Mouse (Mus musculus): ENCODE measurements around the gene Map3k12. TPM values are rescaled to one million over a fixed set of nuclear protein-coding genes. Genes with fewer than 3 reads are reported as not detected.

The Map3k12 gene
- total and polyA plus RNA-seq, 2 experiments from 2014 or later, result 39.4 to 75.0 TPM

DNA sequence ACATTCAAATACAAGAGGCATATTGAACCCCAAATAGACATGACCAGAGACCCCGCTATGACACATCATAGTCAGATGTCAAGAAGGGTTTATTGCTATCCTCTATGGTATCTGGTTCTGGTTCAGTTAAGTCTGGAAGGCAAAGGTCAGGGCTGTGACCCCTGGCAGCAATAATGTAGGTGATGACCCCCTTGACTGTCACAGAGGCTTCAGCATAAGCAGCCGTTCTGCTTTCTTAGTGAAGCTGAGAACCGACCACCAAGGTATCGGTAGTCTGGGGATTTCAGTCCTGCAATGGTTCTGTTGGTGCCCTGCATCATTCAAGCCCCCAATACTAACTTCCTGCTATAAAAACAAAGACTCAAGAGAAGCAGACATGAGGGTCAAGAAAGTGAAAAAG is 14.7 kb upstream of the Map3k12 start:
- WGBS, result 94% methylated on average over 4 of the region's 4 CpGs
- H3K4me1 ChIP-seq (ENCODE audit: insufficient read depth), result no peaks in the 10 kb centered on the region
- H3K9ac ChIP-seq, result no peak overlapping the region
- DNase-seq (no peak), ATAC-seq (no peak)
- peak overlapping the region; percentile 54; the same call in 1 of the 2 replicates for H3K27ac ChIP-seq (ENCODE audit: low read depth, low read length)
- no peak overlapping the region for H3K4me2 ChIP-seq (ENCODE audit: low read depth)
- H3K36me3 ChIP-seq (ENCODE audit: insufficient read depth), result peaks cover 65% of the 10 kb centered on the region
- H3K27me3 ChIP-seq (ENCODE audit: insufficient read depth, low read length), result no peaks in the 10 kb centered on the region
- no peak for TF ChIP-seq CTCF (IDR thresholded peaks at IDR 0.05; ENCODE audit: low read depth)
- no peak overlapping the region for H3K4me3 ChIP-seq (ENCODE audit: low read depth, low read length)
- H3K9me3 ChIP-seq (ENCODE audit: low read length), result no peaks in the 10 kb centered on the region

DNA sequence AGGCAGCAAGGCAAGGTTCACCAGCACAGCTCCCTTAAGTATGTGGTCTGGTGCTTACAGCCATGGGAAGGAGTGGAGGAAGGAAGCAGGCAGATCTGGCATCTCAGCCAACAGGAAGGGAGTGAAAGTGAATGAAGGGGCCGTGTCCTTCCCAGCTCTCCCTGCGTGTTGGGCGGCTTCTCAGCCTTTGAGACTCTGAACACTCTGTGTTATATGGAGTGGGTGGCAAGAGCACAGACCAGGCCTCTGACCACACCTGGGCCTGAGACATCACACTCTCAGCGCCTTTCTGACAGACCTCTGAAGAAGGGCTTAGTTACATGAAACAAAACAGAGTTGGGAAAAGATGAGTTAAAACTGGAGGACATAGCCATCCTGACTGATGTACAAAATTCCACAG is 13.7 kb upstream of the Map3k12 start:
- no peak overlapping the region for H3K4me2 ChIP-seq (ENCODE audit: low read depth)
- H3K9me3 ChIP-seq (ENCODE audit: low read length), result no peaks in the 10 kb centered on the region
- no peaks in the 10 kb centered on the region for H3K27me3 ChIP-seq (ENCODE audit: insufficient read depth, low read length)
- no peaks in the 10 kb centered on the region for H3K4me1 ChIP-seq (ENCODE audit: insufficient read depth)
- H3K36me3 ChIP-seq (ENCODE audit: insufficient read depth), result peaks cover 57% of the 10 kb centered on the region
- H3K4me3 ChIP-seq (ENCODE audit: low read depth, low read length), result no peak overlapping the region
- H3K27ac ChIP-seq (ENCODE audit: low read depth, low read length), result no peak overlapping the region
- ATAC-seq (no peak), DNase-seq (no peak)
- TF ChIP-seq CTCF (IDR thresholded peaks at IDR 0.05; ENCODE audit: low read depth), result no peak
- 87% methylated on average over 4 of the region's 4 CpGs for WGBS
- no peak overlapping the region for H3K9ac ChIP-seq

DNA sequence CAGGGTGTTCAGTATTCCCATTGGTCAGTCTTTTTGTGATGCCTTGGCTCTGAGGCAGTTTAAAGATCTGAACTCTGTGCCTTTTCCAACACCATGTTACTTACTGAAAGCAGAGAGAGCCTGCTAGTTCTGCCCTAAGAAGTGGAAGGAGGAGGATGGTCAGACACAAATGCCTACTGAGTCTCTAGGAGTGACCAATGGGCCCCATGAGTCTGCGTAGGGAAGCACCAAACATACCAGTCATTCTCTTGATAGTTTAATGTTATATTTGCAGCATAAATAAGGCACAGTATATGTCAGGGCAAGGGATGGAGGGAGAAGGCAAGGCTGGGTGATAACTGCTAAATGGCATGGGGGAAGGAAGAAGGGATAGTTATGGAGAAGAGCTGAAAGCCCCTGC is 11.5 kb upstream of the Map3k12 start:
- Histone ChIP-seq H3K27me3 (ENCODE audit: insufficient read depth, low read length) (no peaks in the 10 kb centered on the region), H3K9me3 (ENCODE audit: low read length) (no peaks in the 10 kb centered on the region), H3K4me1 (ENCODE audit: insufficient read depth) (no peaks in the 10 kb centered on the region), H3K9ac (no peak overlapping the region), H3K4me2 (ENCODE audit: low read depth) (no peak overlapping the region), H3K27ac (ENCODE audit: low read depth, low read length) (no peak overlapping the region), H3K36me3 (ENCODE audit: insufficient read depth) (peaks cover 55% of the 10 kb centered on the region), H3K4me3 (ENCODE audit: low read depth, low read length) (no peak overlapping the region)
- ATAC-seq (no peak), DNase-seq (no peak)
- no peak for TF ChIP-seq CTCF (IDR thresholded peaks at IDR 0.05; ENCODE audit: low read depth)
- WGBS, result 95% methylated on average over 1 of the region's 1 CpGs

DNA sequence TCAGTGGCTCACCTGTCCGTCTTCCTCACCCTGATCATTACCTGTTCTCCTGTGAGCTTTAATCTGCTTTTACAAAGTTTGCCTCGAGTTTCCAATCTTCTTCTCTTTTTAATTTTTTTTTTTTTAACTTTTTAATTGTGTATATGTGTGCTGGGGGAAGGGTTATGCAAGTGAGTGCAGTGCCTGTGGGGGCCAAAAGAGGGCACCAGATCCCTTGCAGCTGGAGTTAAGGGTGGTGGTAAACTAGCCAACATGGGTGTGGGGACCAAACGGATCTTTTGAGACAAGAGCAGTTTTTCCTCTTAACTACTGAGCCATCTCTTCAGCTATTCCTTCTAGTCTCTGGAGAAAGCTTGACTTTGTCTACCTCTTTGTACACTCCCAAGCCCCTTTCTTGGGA is 11.1 kb upstream of the Map3k12 start:
- DNase-seq, result no peak
- peaks cover 51% of the 10 kb centered on the region for H3K36me3 ChIP-seq (ENCODE audit: insufficient read depth)
- 69% methylated on average over 3 of the region's 3 CpGs for WGBS
- H3K4me3 ChIP-seq (ENCODE audit: low read depth, low read length), result no peak overlapping the region
- no peaks in the 10 kb centered on the region for H3K4me1 ChIP-seq (ENCODE audit: insufficient read depth)
- ATAC-seq, result no peak
- no peak overlapping the region for H3K4me2 ChIP-seq (ENCODE audit: low read depth)
- H3K27ac ChIP-seq (ENCODE audit: low read depth, low read length), result no peak overlapping the region
- peak; percentile 51 for TF ChIP-seq CTCF (IDR thresholded peaks at IDR 0.05; ENCODE audit: low read depth)
- H3K9me3 ChIP-seq (ENCODE audit: low read length), result no peaks in the 10 kb centered on the region
- H3K27me3 ChIP-seq (ENCODE audit: insufficient read depth, low read length), result no peaks in the 10 kb centered on the region
- no peak overlapping the region for H3K9ac ChIP-seq

DNA sequence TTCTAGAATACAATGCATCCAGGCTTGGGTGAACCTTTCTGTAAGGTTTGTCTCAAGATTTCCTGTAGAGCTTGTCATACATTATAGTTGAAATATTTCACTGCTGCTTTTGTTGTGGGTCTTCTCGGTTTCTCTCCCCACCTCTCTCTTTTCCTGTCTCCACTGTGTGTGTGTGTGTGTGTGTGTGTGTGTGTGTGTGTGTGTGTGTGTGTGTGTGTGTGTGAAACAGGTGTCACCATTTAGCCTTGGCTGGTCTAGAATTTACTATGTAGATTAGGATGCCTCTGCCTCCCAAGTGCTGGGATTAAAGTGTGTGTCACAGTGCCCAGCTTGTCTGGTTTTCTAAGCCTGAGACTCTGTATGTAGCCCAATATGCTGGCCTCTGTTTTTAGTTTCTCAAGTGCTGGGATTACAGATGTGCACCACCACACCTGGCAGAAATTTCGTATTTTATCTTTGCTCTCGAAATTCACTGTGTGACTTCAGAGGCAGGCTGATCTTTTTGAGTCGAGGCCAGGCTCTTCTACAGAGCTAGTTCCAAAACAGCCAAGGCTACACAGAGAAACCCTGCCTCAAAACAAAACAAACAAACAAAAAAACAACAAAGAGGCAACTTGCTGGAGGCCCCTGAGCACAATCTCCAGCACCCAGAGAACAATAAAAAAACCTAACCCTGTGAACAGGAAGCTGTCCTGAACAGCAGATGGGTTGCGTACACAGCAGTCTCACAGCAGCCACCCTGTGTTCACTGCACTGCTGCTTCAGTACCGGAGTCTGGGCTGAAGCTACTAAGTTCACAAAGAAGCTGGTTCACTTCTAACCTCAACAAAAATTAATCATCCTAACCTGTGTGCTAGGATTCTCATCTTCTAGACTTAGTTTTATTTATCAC is 9.5 kb upstream of the Map3k12 start:
- 86% methylated on average over 6 of the region's 6 CpGs for WGBS
- peaks cover 49% of the 10 kb centered on the region for H3K36me3 ChIP-seq (ENCODE audit: insufficient read depth)
- no peak overlapping the region for H3K9ac ChIP-seq

DNA sequence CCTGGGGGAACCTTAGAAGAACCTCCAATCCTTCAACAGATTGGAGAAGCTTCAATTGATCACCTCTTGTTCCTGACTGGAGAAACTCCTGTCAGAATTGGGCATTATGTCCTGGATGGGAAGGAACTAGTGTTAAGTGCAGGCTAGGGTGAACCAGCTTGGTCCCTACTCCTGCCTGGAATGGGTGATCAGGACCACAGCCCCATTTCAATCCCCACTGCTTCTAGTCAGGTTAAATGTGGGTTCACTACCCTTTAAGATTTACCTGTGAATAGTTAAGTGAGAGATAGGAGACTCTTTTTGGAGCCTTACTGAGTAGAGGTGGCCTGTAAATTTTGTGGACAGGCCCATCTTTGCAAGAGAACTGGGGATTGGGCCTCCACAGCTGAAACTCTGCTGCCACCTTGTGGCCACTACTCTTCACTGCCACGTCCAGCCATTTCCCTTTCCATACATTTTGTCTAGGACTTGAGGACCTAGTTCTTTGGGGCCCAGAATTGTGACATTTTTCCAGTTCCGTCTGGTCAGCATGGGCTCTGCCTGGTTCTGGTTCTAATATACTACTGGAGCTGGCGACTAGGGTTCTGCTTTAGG is 8.1 kb upstream of the Map3k12 start, which contains the start of gene Npff:
Gene Npff (minus strand): TSS at position 51 of the 594 bp plus-strand sequence.
- H3K9ac ChIP-seq, result no peak within 1 kb of the TSS
- 3% methylated on average over 3 of the region's 3 CpGs for WGBS
- no peaks in the 10 kb centered on the region for H3K9me3 ChIP-seq (ENCODE audit: low read length)
- no peak within 1 kb of the TSS for H3K4me2 ChIP-seq (ENCODE audit: low read depth)
- H3K27me3 ChIP-seq (ENCODE audit: insufficient read depth, low read length), result no peaks in the 10 kb centered on the region
- peak; percentile 90 for DNase-seq
- ATAC-seq, result peak; percentile 68; the same call in 1 of the 2 replicates
- no peaks in the 10 kb centered on the region for H3K4me1 ChIP-seq (ENCODE audit: insufficient read depth)
- H3K4me3 ChIP-seq (ENCODE audit: low read depth, low read length), result no peak within 1 kb of the TSS
- peak within 1 kb of the TSS; percentile 35; the same call in 1 of the 2 replicates for H3K27ac ChIP-seq (ENCODE audit: low read depth, low read length)
- peak; percentile 97 for TF ChIP-seq CTCF (IDR thresholded peaks at IDR 0.05; ENCODE audit: low read depth)
- peaks cover 47% of the 10 kb centered on the region for H3K36me3 ChIP-seq (ENCODE audit: insufficient read depth)

More for the DNA sequence above, 9.5 kb upstream of the Map3k12 start:
- Histone ChIP-seq H3K27ac (ENCODE audit: low read depth, low read length) (no peak overlapping the region), H3K27me3 (ENCODE audit: insufficient read depth, low read length) (no peaks in the 10 kb centered on the region), H3K4me3 (ENCODE audit: low read depth, low read length) (no peak overlapping the region), H3K9me3 (ENCODE audit: low read length) (no peaks in the 10 kb centered on the region), H3K4me2 (ENCODE audit: low read depth) (no peak overlapping the region), H3K4me1 (ENCODE audit: insufficient read depth) (no peaks in the 10 kb centered on the region)
- TF ChIP-seq CTCF (IDR thresholded peaks at IDR 0.05; ENCODE audit: low read depth), result no peak
- no peak for DNase-seq
- no peak for ATAC-seq

DNA sequence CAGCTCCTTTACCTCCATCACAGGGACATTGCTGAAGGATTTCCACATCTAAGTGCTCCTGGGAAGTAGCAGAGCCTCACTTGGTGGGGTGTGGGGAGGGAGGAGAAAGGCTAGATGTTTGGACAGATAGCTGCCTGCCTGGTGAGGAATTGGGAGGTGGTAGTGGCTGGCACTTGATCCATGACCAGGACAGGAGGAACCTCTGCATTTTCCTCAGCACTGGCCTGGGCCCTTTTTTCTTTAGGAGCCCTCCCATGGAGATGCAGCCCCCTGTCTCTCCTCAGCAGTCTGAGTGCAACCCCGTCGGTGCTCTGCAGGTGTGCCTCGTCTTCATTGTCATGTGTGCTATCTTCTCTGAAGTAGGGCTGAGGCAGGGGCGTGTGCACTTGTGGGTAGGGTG is 4.6 kb upstream of the Map3k12 start:
- TF ChIP-seq CTCF (IDR thresholded peaks at IDR 0.05; ENCODE audit: low read depth), result no peak
- Histone ChIP-seq H3K27me3 (ENCODE audit: insufficient read depth, low read length) (no peaks in the 10 kb centered on the region), H3K27ac (ENCODE audit: low read depth, low read length) (no peak overlapping the region), H3K4me2 (ENCODE audit: low read depth) (no peak overlapping the region), H3K36me3 (ENCODE audit: insufficient read depth) (peaks cover 25% of the 10 kb centered on the region), H3K4me3 (ENCODE audit: low read depth, low read length) (no peak overlapping the region), H3K4me1 (ENCODE audit: insufficient read depth) (peaks cover 5% of the 10 kb centered on the region; the same call in 1 of the 2 replicates), H3K9me3 (ENCODE audit: low read length) (no peaks in the 10 kb centered on the region), H3K9ac (no peak overlapping the region)
- no peak for ATAC-seq
- no peak for DNase-seq
- WGBS, result 90% methylated on average over 4 of the region's 4 CpGs

Data from forebrain, postnatal 0 days (tissue).